Mouse (Mus musculus) CH12.LX (cell line): ENCODE measurements at regions not wholly inside any gene's neighbourhood (a gene's known extent, or its start where the extent isn't known, plus 50 kb on each side); places are given as distances from the start of the nearest gene placed in this dataset.

ENCODE experiments used
- CTCF ChIP-seq, 2 experiments: IDR thresholded peaks in 1 of 2; conservative IDR thresholded peaks in 1 of 2; 2 replicates each; pipeline ENCODE4 v1.5.1; 2011 to 2012; ENCODE audit warnings: low read depth in 2 of 2, low read length in 2 of 2, improper control_type of control experiment in 1 of 2, inconsistent platforms in 1 of 2, mild to moderate bottlenecking in 1 of 2, moderate library complexity in 1 of 2
- EP300 ChIP-seq: IDR thresholded peaks from 2 replicates; pipeline ENCODE4 v1.6.1; 2011; ENCODE audit warnings: low read length, improper control_type of control experiment
- HCFC1 ChIP-seq: IDR thresholded peaks from 2 replicates; pipeline ENCODE4 v1.6.1; 2012; ENCODE audit warnings: low read depth, mild to moderate bottlenecking, inconsistent platforms, low read length, improper control_type of control experiment
- POLR2A ChIP-seq: IDR thresholded peaks from 2 replicates; pipeline ENCODE4 v1.6.1; 2011; ENCODE audit warnings: low read depth, mild to moderate bottlenecking, improper control_type of control experiment, low read length
- POLR2AphosphoS2 ChIP-seq: IDR thresholded peaks from 2 replicates; pipeline ENCODE4 v1.6.1; 2011; ENCODE audit warnings: low read depth, low read length, improper control_type of control experiment
- SIN3A ChIP-seq: IDR thresholded peaks from 2 replicates; pipeline ENCODE4 v1.6.1; 2012; ENCODE audit warnings: low read length, improper control_type of control experiment, inconsistent platforms
- TCF12 ChIP-seq: IDR thresholded peaks from 2 replicates; pipeline ENCODE4 v1.6.1; 2014; ENCODE audit warnings: low read depth, mild to moderate bottlenecking, inconsistent platforms, low read length, improper control_type of control experiment
- USF1 ChIP-seq: IDR thresholded peaks from 2 replicates; pipeline ENCODE4 v1.6.1; 2014; ENCODE audit warnings: low read depth, mild to moderate bottlenecking, inconsistent platforms, low read length, improper control_type of control experiment

- TF ChIP-seq POLR2AphosphoS2 (no peak), EP300 (no peak), HCFC1 (no peak), POLR2A (no peak), CTCF (conservative IDR thresholded peaks at IDR 0.05 in 1 of 2, IDR thresholded peaks at IDR 0.05 in 1 of 2; ENCODE audit: low read depth in 2 of 2, low read length in 2 of 2) (no peak), TCF12 (no peak), USF1 (no peak), SIN3A (no peak)
Measured at GRCm38 (mm10) chr16:74528245-74528644, 116.6 kb upstream of the Robo2 start.
